Mouse (Mus musculus): ENCODE results near the gene Zfyve26. TPM values are rescaled to one million over a fixed set of nuclear protein-coding genes. Genes with fewer than 3 reads are reported as not detected.

Gene Zfyve26
- total RNA-seq, 2 experiments from 2014 or later, result 23.1 to 26.3 TPM

Other genes starting within 250 kb of the Zfyve26 start
- 1 to 10 TPM; 8.9 to 9.5 TPM for gene Pigh, start 206.7 kb downstream of the Zfyve26 start, total RNA-seq (2021)
- 10 to 100 TPM; 13.6 to 14.0 TPM for gene Arg2, start 165.5 kb downstream of the Zfyve26 start, total RNA-seq (2021)
- gene Vti1b, start 123.6 kb downstream of the Zfyve26 start, total RNA-seq (2021), result 100 to 1,000 TPM; 153 to 159 TPM
- 10 to 100 TPM; 41.4 to 43.2 TPM for gene Rdh11, start 104.0 kb downstream of the Zfyve26 start, total RNA-seq (2021)
- 1 to 10 TPM in 1 of 2 experiments, under 1 TPM in 1; 0.84 to 1.3 TPM for gene Rdh12, start 87.4 kb downstream of the Zfyve26 start, total RNA-seq (2021)
- under 1 TPM; 0.56 to 0.84 TPM for gene Rad51b, start 978 bp upstream of the Zfyve26 start, total RNA-seq (2021)